Mouse (Mus musculus) frontal cortex, adult (tissue): Measurements from ENCODE around the gene Lypla2.

Experiments
- ATAC-seq: cut with Nextera tagmentation; 2 replicates; pipeline ENCODE4 v1.9.2; 2017; ENCODE audit warnings: mild to moderate bottlenecking, moderate library complexity, mixed read lengths; ENCODE audit not compliant: low TSS enrichment

Gene Lypla2

DNA sequence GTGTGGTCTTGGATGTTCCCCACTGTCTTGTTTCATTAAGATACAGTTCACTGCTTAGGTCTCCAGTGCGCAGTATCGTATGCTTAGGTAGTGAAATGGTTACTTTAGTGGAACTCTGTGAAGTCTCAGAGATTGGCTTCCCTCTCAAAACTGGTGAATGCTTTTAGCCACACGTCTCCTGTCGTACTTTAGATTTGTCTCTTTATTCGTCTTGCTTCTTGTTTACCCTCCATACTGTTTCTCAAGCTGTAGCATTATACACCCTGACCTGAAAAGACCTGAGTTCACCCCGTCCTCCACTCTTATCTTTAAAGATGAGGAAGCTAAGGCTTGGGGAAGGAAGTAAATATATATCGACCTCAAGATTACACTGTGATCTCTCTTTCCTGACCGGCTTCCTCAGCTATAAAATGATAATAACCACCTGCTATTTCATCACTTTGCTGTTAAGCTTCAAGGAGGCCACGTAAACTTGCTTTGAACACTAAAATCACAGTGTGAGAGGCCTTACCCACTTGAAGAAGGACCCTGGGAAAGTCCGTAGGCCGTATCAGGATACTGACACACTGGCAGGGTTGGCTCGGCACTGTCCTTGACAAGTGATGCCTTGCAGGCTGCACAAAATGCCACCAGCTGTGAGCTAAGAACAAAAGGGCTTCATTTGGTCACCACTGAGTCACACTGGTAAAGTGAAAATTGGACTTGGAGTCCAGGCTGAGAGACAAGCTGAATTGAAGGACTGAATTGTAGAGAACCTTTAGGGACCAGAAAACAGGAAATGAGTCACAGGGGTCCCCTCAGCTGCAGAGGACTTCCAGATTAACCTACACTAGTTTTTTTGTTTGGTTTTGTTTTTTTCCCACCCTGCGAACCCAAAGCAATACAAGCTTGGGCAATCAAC, 735 bp upstream of the Lypla2 start:
- ATAC-seq, result no peak

DNA sequence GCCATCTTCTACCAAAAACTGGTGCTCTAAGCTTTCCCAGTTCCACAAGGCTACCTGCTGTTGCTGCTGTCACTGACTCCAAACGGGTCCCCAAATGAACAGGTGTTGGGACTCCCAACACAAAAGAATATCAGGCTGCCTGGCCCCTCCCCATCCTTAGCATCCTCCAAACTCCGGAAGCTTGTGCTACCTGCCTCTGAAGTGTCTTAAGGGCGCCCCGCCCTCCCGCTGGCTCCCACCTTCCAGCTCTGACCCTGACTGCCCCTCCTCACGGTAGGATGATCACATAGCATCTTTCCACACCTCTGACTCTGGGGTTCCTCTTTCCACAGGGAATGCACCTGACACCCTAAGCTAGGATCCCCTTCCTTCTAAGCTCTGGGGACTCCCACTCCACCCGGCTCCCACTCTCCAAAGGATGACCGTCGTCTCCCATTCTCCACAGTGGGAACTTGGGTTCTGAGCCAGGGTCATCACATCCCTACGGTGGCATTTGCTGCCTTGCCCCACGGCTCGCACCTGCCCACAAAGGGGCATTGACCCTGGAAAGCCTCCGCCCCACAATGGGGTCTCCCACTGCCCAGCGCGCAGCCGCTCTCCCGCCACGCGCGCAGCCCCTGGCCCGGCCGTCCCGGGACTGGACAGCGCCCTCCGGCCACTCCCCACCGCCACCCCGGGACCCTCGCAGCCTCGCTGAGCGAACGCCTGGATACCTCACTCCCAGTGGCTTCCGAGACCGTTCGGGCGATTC, 446 bp downstream of the Lypla2 start:
- ATAC-seq, result peak; percentile 14; the same call in 1 of the 2 replicates

DNA sequence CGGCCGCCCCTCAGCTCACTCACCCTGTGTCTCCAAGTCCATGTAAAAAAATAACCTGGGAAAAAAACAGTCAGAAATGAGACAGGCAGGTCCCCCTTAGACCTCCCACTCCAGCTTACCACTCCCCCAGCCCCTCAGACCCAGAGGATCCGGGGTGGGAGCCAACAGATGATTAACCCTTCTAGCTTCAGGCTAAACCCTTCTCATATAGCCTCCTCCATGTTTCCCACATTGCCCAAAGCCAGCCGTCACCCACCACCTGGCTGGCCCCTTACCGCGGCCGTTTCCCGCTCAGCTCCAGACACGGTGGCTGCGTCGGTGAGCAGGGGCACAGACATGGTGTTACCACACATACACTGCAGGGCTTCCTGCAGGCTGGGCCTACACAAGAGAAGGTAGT, 1.8 kb downstream of the Lypla2 start:
- no peak for ATAC-seq

- ATAC-seq, result no peak
Observed at GRCm38 (mm10) chr4:135969070-135969750, 3.2 kb downstream of the Lypla2 start.

DNA sequence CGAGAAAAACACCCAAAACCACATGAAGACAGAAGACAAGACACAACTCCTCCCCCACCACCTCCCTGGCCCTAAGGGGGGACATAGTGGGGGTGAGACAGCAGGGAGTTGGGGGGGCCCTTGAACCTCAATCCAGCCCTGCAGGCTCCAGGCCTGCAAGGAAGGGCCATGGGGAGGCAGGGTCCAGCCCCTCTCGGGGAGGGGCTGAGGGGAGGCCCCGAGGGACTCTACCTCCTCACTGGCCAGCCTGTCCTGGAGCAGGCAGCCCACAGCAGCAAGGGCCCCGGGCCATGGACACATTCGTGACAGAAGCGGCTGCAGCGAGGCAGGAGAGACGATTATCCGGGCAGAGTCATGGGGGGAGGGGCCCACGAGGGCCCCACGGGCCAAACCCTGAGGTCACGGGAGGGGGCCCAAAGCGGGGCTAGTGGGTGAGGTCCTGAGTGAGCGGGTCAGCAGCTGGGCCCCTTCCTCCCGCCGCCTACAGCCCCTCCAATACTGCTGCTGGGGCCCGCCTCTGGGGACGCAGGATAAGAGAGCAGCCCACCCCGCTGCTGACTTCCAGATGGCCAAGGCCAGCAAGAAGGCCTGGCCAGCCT, 4.1 kb downstream of the Lypla2 start:
- no peak for ATAC-seq

- no peak for ATAC-seq
Observed at GRCm38 (mm10) chr4:135967086-135967760, 5.2 kb downstream of the Lypla2 start.

DNA sequence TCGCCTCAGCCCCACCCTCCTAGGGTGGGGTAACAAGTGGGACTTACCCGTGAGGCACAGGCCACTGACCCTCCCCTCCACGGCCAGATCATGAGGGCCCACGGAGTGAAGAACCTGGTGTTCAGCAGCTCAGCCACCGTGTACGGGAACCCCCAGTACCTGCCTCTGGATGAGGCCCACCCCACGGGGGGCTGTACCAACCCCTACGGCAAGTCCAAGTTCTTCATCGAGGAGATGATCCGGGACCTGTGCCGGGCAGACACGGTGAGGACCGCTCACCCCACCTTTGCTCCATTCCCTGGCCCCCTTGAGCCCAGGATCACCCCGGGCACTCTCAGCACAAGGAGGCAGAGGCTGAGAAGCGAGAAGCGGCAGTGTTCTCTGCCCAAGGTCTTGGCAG, 6.1 kb downstream of the Lypla2 start:
- no peak for ATAC-seq

DNA sequence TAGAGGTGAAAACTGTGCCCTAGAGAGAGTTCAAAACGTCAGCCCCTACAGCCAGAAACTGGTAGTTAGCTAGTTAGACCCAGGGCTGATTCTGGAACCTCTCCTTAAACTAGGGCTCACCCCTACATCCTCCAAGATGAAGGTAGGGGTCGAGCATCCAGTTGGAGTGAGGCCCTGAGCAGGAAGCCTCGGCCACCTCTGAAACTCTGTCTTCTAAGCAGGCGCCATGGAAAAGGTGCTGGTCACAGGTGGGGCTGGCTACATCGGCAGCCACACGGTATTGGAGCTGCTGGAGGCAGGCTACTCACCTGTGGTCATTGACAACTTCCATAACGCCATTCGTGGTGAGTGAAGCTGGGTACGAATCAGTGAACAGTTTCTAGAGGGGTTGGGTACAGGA, 7.3 kb downstream of the Lypla2 start:
- no peak for ATAC-seq

DNA sequence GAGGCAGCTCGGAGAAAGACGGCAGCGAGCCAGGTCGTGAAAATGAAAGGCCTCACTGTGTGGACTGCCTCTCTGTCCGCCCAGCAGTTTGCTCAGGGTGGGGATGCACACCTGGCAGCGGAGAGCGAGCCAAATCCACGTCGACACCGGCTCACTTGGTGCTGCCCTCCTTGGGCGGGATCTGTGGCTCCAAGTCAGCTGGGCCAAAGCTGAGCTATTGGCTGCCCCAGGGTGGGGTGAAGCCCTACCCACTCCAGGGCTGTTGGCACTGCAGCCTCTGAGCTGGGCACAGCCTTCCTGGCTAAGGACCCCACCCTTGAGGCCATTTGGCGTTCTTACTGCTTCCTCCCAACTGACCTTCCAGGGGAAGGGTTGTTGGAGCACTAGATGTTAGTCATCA, 8.0 kb downstream of the Lypla2 start:
- ATAC-seq, result peak; percentile 15; the same call in 1 of the 2 replicates

DNA sequence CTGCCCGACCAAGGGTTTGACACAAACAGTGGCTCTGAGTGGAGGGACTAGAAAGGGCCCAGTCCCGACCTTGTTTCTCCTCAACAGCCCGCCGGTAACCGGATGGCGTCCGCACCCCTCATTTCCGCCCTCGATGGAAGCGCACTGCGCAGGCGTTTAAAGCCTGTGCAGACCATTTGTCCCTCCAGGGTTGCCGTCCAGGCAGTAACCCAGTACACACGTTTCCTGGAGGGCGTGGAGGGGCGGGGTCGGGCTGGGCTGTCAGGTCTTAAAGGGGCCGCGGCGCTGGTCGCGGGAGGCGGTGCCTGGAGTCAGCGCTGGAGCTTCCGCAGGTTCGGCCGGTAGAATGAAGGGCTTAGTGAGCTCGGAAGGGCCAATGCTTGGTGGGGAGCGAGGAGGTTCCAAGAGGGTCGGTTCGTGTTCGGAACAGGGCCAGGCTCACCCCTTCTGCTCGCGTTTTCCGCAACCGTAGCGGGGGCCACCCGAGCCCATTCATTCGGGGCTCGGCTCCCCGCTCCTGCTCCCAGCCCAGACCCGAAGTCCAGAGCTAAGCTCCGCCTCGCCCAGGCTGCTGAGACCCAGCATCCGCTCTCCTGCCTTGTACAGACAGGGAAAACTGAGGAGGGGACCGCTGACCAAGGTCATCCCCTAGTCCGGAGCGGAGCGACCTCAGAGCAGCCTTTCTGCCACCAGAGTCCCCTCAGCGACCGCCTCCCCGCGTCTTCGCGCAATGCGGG, 8.8 kb downstream of the Lypla2 start, which contains the start of gene Gale:
Gale (plus strand) TSS at position 271 of the 737 bp plus-strand sequence.
- peak; percentile 74 for ATAC-seq

GRCm38 (mm10) chr4:135962946-135963345, 9.5 kb downstream of the Lypla2 start:
- peak; percentile 2; the same call in 1 of the 2 replicates for ATAC-seq

DNA sequence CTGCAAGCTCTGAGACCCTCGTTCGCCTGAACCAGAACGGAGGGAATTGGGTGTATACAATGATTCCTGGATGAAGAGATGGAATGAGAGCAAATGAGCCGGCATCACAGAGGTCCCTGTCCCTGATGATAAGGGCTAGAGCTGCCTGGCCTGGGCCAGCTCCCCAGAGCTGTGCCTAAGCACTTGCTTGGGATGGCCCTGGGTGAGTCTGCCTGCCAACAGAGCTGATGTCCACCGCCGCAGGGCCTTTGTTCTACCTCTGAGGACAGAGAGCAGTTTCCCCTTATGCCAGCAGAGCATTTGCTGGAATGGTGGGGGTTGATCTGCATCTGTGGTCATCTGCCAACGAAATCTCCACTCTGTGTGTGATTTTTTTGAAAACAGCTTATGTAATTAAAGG, 10.2 kb downstream of the Lypla2 start:
- no peak for ATAC-seq

DNA sequence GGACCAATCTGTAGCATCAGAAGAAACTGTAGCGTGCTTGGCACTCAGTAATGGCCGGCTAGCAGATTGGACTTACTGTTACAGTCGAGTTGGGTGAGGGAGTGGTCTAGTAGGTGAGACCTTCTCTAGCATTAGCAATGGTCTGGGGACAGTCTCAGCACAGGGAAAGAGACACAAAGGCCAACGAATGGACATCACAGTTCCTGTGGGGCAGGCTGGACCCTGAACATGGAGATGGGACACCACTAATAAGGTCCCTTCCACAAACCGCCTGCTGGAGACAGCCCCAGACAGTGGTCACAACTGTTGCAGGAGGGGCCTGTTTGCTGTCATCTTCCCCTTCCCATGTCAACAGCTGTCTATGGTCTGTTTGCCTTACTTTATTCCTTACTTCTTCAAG, 10.7 kb downstream of the Lypla2 start:
- ATAC-seq, result no peak

GRCm38 (mm10) chr4:135960717-135961116, 11.7 kb downstream of the Lypla2 start:
- ATAC-seq, result peak; percentile 44

GRCm38 (mm10) chr4:135958354-135958753, 14.1 kb downstream of the Lypla2 start:
- no peak for ATAC-seq

DNA sequence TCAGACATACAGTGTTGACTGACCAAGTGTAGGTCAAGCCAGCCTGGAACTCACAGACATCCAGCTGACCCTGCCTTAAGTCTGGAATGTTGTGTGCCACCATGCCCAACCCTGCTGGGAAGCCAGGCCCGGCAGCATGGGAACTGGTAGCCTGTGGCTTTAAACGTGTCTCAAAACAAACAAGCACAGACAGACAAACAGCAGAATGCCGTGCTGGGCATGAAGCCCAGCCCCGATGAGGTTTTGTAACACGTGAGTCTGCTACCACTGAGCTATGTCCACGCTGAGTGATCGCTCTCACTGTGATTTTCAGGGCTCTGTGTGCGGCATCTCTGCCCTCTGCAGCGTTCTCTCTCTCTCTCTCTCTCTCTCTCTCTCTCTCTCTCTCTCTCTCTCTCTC, 16.5 kb downstream of the Lypla2 start:
- ATAC-seq, result no peak

- peak; percentile 51; the same call in 1 of the 2 replicates for ATAC-seq
Observed at GRCm38 (mm10) chr4:135954241-135954640, 18.2 kb downstream of the Lypla2 start.

DNA sequence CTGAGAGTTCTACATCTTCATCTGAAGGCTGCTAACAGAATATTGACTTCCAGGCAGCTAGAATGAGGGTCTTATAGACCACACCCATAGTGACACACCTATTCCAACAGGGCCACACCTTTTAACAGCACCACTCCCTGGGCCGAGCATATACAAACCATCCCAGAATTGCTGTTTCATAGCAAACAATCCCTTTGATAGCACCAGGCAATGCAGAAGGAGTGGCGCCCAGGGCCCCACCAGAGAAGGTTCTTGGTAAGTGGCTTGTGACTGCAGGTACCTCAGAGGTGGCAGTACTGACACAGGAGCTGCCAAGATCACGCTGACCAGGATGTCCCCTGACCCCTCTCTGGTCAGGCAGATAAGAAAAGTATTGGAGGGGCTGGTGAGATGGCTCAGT, 19.2 kb downstream of the Lypla2 start:
- no peak for ATAC-seq

DNA sequence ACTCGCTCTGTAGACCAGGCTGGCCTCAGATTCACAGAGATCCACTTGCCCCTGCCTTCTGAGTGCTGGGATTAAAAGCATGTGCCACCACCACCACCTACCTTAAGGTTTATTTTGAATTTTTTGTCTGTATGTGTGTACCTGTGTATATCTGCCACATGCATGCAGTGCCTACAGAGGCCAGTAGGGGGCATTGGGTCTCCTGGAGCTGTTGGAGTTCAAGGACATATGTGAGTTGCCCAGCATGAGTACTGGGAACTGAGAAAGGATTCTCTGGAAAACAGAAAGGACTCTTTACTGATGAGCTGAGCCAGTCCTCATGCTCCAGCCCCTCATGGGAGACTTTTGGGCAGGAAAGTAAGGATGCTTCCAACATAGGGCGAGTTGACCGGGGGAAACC, 20.9 kb downstream of the Lypla2 start:
- no peak for ATAC-seq

DNA sequence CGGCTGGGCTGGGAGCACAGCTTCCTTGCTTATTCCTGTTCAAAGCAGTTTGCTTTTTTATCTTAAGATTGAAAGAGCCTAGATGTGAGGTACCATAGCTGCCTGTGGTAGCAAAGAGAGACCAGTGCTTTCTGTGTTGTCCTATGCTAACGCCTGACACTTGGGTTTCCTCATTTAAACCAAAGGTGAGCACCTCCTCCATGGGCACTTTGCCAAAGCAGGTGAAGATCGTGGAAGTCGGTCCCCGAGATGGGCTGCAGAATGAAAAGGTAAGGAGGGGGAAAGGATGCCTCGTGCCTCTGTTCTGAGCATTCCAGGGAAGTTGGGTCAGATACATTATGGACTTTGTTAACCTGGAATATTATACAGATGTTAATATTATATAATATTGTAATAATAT, 22.1 kb downstream of the Lypla2 start:
- ATAC-seq, result no peak

GRCm38 (mm10) chr4:135949911-135950310, 22.5 kb downstream of the Lypla2 start:
- ATAC-seq, result no peak
